Mouse (Mus musculus) layer of hippocampus, adult 8-10 months (tissue): ENCODE measurements around the gene Gm49721. TPM values are rescaled to one million over a fixed set of nuclear protein-coding genes. Genes with fewer than 3 reads are reported as not detected.
"Not testable (repeated sequence)": the region's sequence is repeated elsewhere in the genome, so short reads cannot be mapped to it uniquely, and the experiment has no call there.

ENCODE experiments used
- DNase-seq, 2 experiments: peaks; one replicate each; pipeline ENCODE4 v3.0.0; 2022; ENCODE audit warnings: low spot score in 2 of 2
- total RNA-seq, 4 experiments: library from RNA; stranded (reverse); gene quantifications; 2 replicates each; pipeline ENCODE4 v1.2.4; 2022

Gm49721 gene
- total RNA-seq, result 1 to 10 TPM in 1 of 4 experiments, under 1 TPM in 2, not detected in 1; 0.22 to 1.3 (median 0.49) TPM

GRCm38 (mm10) chr17:6978287-6979248 lies at the start of gene Gm49721:
Gm49721 (plus strand) TSS chr17:6978904.
- DNase-seq, result peak; percentile 57 to 67

GRCm38 (mm10) chr17:6931625-6932024 lies 47.1 kb upstream of the Gm49721 start:
- DNase-seq, result not testable (repeated sequence)

- not testable (repeated sequence) for DNase-seq
Measured at GRCm38 (mm10) chr17:6942560-6942959, 36.1 kb upstream of the Gm49721 start.

GRCm38 (mm10) chr17:6947637-6947983 lies 31.1 kb upstream of the Gm49721 start:
- not testable (repeated sequence) for DNase-seq

- DNase-seq, result peak; percentile 75 to 83
Measured at GRCm38 (mm10) chr17:6947984-6948768, 30.5 kb upstream of the Gm49721 start, which contains the start of gene Rsph3b. Rsph3b (minus strand) TSS chr17:6948682.

- not testable (repeated sequence) for DNase-seq
Measured at GRCm38 (mm10) chr17:6948769-6949228, 29.9 kb upstream of the Gm49721 start.

- not testable (repeated sequence) for DNase-seq
Measured at GRCm38 (mm10) chr17:6958881-6959280, 19.8 kb upstream of the Gm49721 start.

- not testable (repeated sequence) for DNase-seq
Measured at GRCm38 (mm10) chr17:6959543-6960259, 19.0 kb upstream of the Gm49721 start.

GRCm38 (mm10) chr17:6960349-6960748 lies 18.4 kb upstream of the Gm49721 start:
- not testable (repeated sequence) for DNase-seq

- DNase-seq, result peak in 1 of 2 experiments; percentile 35
Measured at GRCm38 (mm10) chr17:6960776-6961175, 17.9 kb upstream of the Gm49721 start, which contains the start of gene Tagap1. Tagap1 (minus strand) TSS chr17:6961156.

- peak in 1 of 2 experiments; percentile 43 for DNase-seq
Measured at GRCm38 (mm10) chr17:6961181-6962000, 17.3 kb upstream of the Gm49721 start.

- not testable (repeated sequence) for DNase-seq
Measured at GRCm38 (mm10) chr17:6962339-6962738, 16.4 kb upstream of the Gm49721 start.

GRCm38 (mm10) chr17:6962936-6963335 lies 15.8 kb upstream of the Gm49721 start:
- not testable (repeated sequence) for DNase-seq

- peak in 1 of 2 experiments; percentile 25 for DNase-seq
Measured at GRCm38 (mm10) chr17:6965364-6965763, 13.3 kb upstream of the Gm49721 start.

- not testable (repeated sequence) for DNase-seq
Measured at GRCm38 (mm10) chr17:6967673-6968072, 11.0 kb upstream of the Gm49721 start.

GRCm38 (mm10) chr17:6970334-6970733 lies 8.4 kb upstream of the Gm49721 start, which contains the start of gene Rnaset2b:
Rnaset2b (plus strand) TSS chr17:6970634.
- DNase-seq, result not testable (repeated sequence)

- DNase-seq, result not testable (repeated sequence)
Measured at GRCm38 (mm10) chr17:6971238-6971637, 7.5 kb upstream of the Gm49721 start.

- DNase-seq, result not testable (repeated sequence)
Measured at GRCm38 (mm10) chr17:6972836-6973396, 5.8 kb upstream of the Gm49721 start.

GRCm38 (mm10) chr17:6974985-6975384 lies 3.7 kb upstream of the Gm49721 start:
- not testable (repeated sequence) for DNase-seq
